Mouse (Mus musculus): ENCODE data around the gene Cdc14a. TPM values are rescaled to one million over a fixed set of nuclear protein-coding genes. Genes with fewer than 3 reads are reported as not detected.

The Cdc14a gene
- total RNA-seq, 1 experiment from 2014 or later: 14.3 TPM

- peak; percentile 16 for DNase-seq
These were observed 94.6 kb downstream of the Cdc14a start for GRCm38 (mm10) chr3:116329023-116329762.

- DNase-seq: no peak
These were observed 96.2 kb downstream of the Cdc14a start for GRCm38 (mm10) chr3:116327616-116328004.

- peak; percentile 87 for DNase-seq
These were observed 96.7 kb downstream of the Cdc14a start for GRCm38 (mm10) chr3:116327001-116327615.

GRCm38 (mm10) chr3:116325501-116325900 lies 98.3 kb downstream of the Cdc14a start:
- DNase-seq: no peak

- DNase-seq: no peak
These were observed 104.1 kb downstream of the Cdc14a start for GRCm38 (mm10) chr3:116319696-116320095.

GRCm38 (mm10) chr3:116311838-116312237 lies 112.0 kb downstream of the Cdc14a start:
- DNase-seq: no peak

- DNase-seq: no peak
These were observed 112.7 kb downstream of the Cdc14a start for GRCm38 (mm10) chr3:116311173-116311572.

GRCm38 (mm10) chr3:116310672-116311071 lies 113.2 kb downstream of the Cdc14a start:
- no peak for DNase-seq

- no peak for DNase-seq
These were observed 113.8 kb downstream of the Cdc14a start for GRCm38 (mm10) chr3:116310033-116310432.

GRCm38 (mm10) chr3:116304800-116305753 lies 118.8 kb downstream of the Cdc14a start:
- DNase-seq: no peak

- DNase-seq: no peak
These were observed 121.3 kb downstream of the Cdc14a start for GRCm38 (mm10) chr3:116302581-116302980.

- DNase-seq: no peak
These were observed 122.1 kb downstream of the Cdc14a start for GRCm38 (mm10) chr3:116301754-116302153.

GRCm38 (mm10) chr3:116298727-116299126 lies 125.1 kb downstream of the Cdc14a start:
- no peak for DNase-seq

- DNase-seq: no peak
These were observed 125.8 kb downstream of the Cdc14a start for GRCm38 (mm10) chr3:116298003-116298402.

GRCm38 (mm10) chr3:116297170-116297569 lies 126.7 kb downstream of the Cdc14a start:
- no peak for DNase-seq

- DNase-seq: no peak
These were observed 133.6 kb downstream of the Cdc14a start for GRCm38 (mm10) chr3:116290041-116290815.

GRCm38 (mm10) chr3:116288833-116289232 lies 135.0 kb downstream of the Cdc14a start:
- DNase-seq: no peak

- no peak for DNase-seq
These were observed 139.1 kb downstream of the Cdc14a start for GRCm38 (mm10) chr3:116284735-116285134.

GRCm38 (mm10) chr3:116283996-116284395 lies 139.8 kb downstream of the Cdc14a start:
- no peak for DNase-seq

GRCm38 (mm10) chr3:116281663-116282062 lies 142.2 kb downstream of the Cdc14a start:
- no peak for DNase-seq

- no peak for DNase-seq
These were observed 146.7 kb downstream of the Cdc14a start for GRCm38 (mm10) chr3:116277146-116277545.

- no peak for DNase-seq
These were observed 152.2 kb downstream of the Cdc14a start for GRCm38 (mm10) chr3:116271679-116272078.
